Mouse (Mus musculus) E14TG2a.4 (cell line): ENCODE data around the gene Vav3.

Source experiments
- CTCF ChIP-seq: conservative IDR thresholded peaks from 2 replicates; pipeline ENCODE4 v1.5.1; 2014; ENCODE audit warnings: low read length
- POU5F1 ChIP-seq: IDR thresholded peaks from 2 replicates; pipeline ENCODE4 v1.6.1; 2014; ENCODE audit warnings: low read length, borderline replicate concordance

DNA sequence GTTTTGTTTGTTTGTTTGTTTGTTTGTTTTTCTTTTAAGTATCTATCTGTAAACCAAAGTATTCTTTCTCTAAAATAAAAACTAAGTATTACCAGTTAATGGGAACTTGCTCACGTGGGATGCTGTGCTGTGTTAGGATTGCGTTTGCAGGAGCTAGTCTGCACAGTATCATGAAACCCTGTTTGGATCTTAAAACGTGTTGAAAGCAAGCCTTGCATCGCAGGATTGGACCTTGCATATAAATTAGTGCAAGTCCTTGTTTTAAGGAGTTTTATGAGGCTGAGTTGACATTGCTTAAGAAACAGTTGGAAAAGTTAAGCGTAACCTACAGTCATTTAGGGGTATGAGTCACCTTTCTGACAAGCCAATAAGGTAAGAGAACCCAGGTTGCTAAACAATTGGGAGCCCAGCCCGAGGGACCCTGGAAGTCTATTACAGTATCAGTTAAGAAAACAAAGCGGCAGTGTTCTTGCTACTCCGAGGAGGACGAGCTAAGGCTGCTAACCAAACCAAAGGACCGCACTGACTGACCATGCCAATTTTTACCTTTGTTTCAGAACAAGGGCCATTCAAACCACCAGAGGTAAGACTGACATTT is 233.2 kb downstream of the Vav3 start:
- no peak for TF ChIP-seq CTCF
- no peak for TF ChIP-seq POU5F1
